Mouse (Mus musculus): ENCODE data around the gene Cdh15. TPM values are rescaled to one million over a fixed set of nuclear protein-coding genes. Genes with fewer than 3 reads are reported as not detected.
A peak's percentile ranks its signal among the peaks of the same experiment; 100 is the strongest.

Gene Cdh15
- 0.47 and 0.59 TPM in 2 replicates for polyA plus RNA-seq (2014; fragmentation: Nextera tagmentation; extraction: Ambion mirVana)

DNA sequence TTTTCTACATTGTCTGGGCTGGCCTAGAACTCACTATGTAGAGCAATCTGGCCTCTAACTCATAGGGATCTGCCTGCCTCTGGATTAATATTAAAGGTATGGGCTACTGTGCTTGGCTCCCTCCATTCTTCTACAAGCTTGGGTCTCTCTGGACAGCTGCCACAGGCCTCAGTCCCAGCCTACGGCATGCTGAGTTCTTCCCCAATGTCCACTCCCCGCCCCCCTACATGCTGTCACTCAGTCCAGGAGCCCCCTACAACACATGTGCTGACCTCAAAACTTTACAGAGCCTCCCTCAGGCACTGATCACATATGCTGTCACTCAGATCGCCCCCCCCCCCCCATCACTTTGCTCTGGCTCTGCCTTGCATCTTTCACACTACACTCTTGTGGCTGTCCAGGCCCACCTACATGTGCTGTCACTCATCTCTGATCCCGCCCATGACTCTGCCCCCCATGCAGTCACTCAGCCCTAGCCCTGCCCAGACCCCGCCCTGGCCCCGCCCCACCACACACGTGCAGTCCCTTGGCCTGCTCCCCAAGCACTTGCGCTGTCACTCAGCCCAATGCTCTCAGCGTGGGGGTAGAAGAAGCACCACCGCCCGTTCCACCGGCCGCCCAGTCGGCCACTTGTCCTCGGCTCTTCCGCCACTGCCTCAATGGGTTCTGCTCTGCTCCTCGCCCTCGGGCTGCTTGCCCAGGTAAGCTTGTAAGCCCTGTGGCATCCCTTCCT is at the start of gene Cdh15:
TSS of gene Cdh15 (plus strand) at position 138 of the 733 bp plus-strand sequence.
- ATAC-seq (ENCODE audit: low FRiP score): peak; percentile 87
- H3K4me3 ChIP-seq (ENCODE audit: low read depth, low read length): no peak within 1 kb of the TSS
- WGBS: 20% methylated on average over 17 of the region's 18 CpGs
- peak; percentile 90 for DNase-seq (ENCODE audit: low spot score, missing footprints)
- H3K36me3 ChIP-seq (ENCODE audit: control insufficient read depth, insufficient read depth, low read length): no peaks in the 10 kb centered on the region
- no peak within 1 kb of the TSS for H3K27ac ChIP-seq (ENCODE audit: low read depth, low read length)
- peak within 1 kb of the TSS; percentile 5; the same call in 1 of the 2 replicates for H3K4me2 ChIP-seq
- no peaks in the 10 kb centered on the region for H3K9me3 ChIP-seq (ENCODE audit: control insufficient read depth, low read length)
- H3K27me3 ChIP-seq (ENCODE audit: control insufficient read depth, insufficient read depth, low read length): no peaks in the 10 kb centered on the region
- peaks cover under 1% of the 10 kb centered on the region for H3K4me1 ChIP-seq (ENCODE audit: control insufficient read depth, insufficient read depth, low read length)
- H3K9ac ChIP-seq (ENCODE audit: low read length): no peak within 1 kb of the TSS

- no peaks in the 10 kb centered on the region for H3K9me3 ChIP-seq (ENCODE audit: control insufficient read depth, low read length)
- no peaks in the 10 kb centered on the region for H3K27me3 ChIP-seq (ENCODE audit: control insufficient read depth, insufficient read depth, low read length)
- peak overlapping the region; percentile 81 for H3K27ac ChIP-seq (ENCODE audit: low read depth, low read length)
- 10% methylated on average over 15 of the region's 15 CpGs for WGBS
- ATAC-seq (ENCODE audit: low FRiP score) (peak; percentile 84), DNase-seq (ENCODE audit: low spot score, missing footprints) (peak; percentile 84)
- peak overlapping the region; percentile 2; the same call in 1 of the 2 replicates for H3K9ac ChIP-seq (ENCODE audit: low read length)
- H3K4me2 ChIP-seq: no peak overlapping the region; the same call in 1 of the 2 replicates
- no peak overlapping the region for H3K4me3 ChIP-seq (ENCODE audit: low read depth, low read length)
- H3K36me3 ChIP-seq (ENCODE audit: control insufficient read depth, insufficient read depth, low read length): no peaks in the 10 kb centered on the region
- peaks cover 26% of the 10 kb centered on the region for H3K4me1 ChIP-seq (ENCODE audit: control insufficient read depth, insufficient read depth, low read length)
Measured at GRCm38 (mm10) chr8:122803906-122804761, 43.6 kb upstream of the Cdh15 start.

DNA sequence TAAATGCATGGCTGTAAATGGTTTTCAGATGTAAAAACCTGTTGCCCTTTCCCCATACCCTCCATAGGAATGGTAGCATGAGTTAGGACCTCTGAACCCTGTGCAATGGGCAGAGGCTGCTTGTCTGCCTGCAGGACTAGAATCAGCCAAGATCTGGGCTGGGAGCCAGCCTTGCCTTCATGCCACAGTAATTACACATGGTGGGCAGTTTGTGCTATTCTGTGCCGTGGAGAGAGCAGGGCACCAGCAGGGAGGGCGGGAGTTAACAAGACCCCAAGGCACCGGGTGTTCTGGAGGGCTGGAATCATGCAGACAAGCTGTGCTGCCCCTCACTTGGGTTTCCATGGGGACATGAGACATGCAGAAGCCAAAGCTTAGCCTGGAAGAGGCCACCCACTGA is 42.4 kb upstream of the Cdh15 start:
- H3K4me1 ChIP-seq (ENCODE audit: control insufficient read depth, insufficient read depth, low read length): peaks cover 26% of the 10 kb centered on the region
- H3K4me3 ChIP-seq (ENCODE audit: low read depth, low read length): no peak overlapping the region
- DNase-seq (ENCODE audit: low spot score, missing footprints) (no peak), ATAC-seq (ENCODE audit: low FRiP score) (no peak)
- H3K4me2 ChIP-seq: no peak overlapping the region
- H3K9ac ChIP-seq (ENCODE audit: low read length): no peak overlapping the region
- no peaks in the 10 kb centered on the region for H3K27me3 ChIP-seq (ENCODE audit: control insufficient read depth, insufficient read depth, low read length)
- WGBS: 44% methylated on average over 3 of the region's 3 CpGs
- no peak overlapping the region for H3K27ac ChIP-seq (ENCODE audit: low read depth, low read length)
- H3K9me3 ChIP-seq (ENCODE audit: control insufficient read depth, low read length): no peaks in the 10 kb centered on the region
- H3K36me3 ChIP-seq (ENCODE audit: control insufficient read depth, insufficient read depth, low read length): no peaks in the 10 kb centered on the region

- no peaks in the 10 kb centered on the region for H3K36me3 ChIP-seq (ENCODE audit: control insufficient read depth, insufficient read depth, low read length)
- H3K9me3 ChIP-seq (ENCODE audit: control insufficient read depth, low read length): no peaks in the 10 kb centered on the region
- DNase-seq (ENCODE audit: low spot score, missing footprints) (peak; percentile 49), ATAC-seq (ENCODE audit: low FRiP score) (no peak)
- H3K4me2 ChIP-seq: no peak overlapping the region
- H3K4me1 ChIP-seq (ENCODE audit: control insufficient read depth, insufficient read depth, low read length): peaks cover 26% of the 10 kb centered on the region
- no peaks in the 10 kb centered on the region for H3K27me3 ChIP-seq (ENCODE audit: control insufficient read depth, insufficient read depth, low read length)
- 74% methylated on average over 7 of the region's 7 CpGs for WGBS
- 0 out of 2 replicates have a peak overlapping the region, but pooled peaks have one; percentile 10 for H3K9ac ChIP-seq (ENCODE audit: low read length)
- no peak overlapping the region for H3K4me3 ChIP-seq (ENCODE audit: low read depth, low read length)
- peak overlapping the region; percentile 36; the same call in 1 of the 2 replicates for H3K27ac ChIP-seq (ENCODE audit: low read depth, low read length)
Measured at GRCm38 (mm10) chr8:122806956-122807538, 40.7 kb upstream of the Cdh15 start.

- peaks cover 24% of the 10 kb centered on the region for H3K4me1 ChIP-seq (ENCODE audit: control insufficient read depth, insufficient read depth, low read length)
- 95% methylated on average over 4 of the region's 4 CpGs for WGBS
- H3K9me3 ChIP-seq (ENCODE audit: control insufficient read depth, low read length): no peaks in the 10 kb centered on the region
- H3K27ac ChIP-seq (ENCODE audit: low read depth, low read length): no peak overlapping the region
- H3K4me2 ChIP-seq: no peak overlapping the region
- no peak for ATAC-seq (ENCODE audit: low FRiP score)
- no peak overlapping the region for H3K4me3 ChIP-seq (ENCODE audit: low read depth, low read length)
- peak; percentile 21 for DNase-seq (ENCODE audit: low spot score, missing footprints)
- H3K36me3 ChIP-seq (ENCODE audit: control insufficient read depth, insufficient read depth, low read length): no peaks in the 10 kb centered on the region; the same call in 1 of the 2 replicates
- H3K9ac ChIP-seq (ENCODE audit: low read length): no peak overlapping the region
- H3K27me3 ChIP-seq (ENCODE audit: control insufficient read depth, insufficient read depth, low read length): no peaks in the 10 kb centered on the region
Measured at GRCm38 (mm10) chr8:122807907-122808306, 39.9 kb upstream of the Cdh15 start.

DNA sequence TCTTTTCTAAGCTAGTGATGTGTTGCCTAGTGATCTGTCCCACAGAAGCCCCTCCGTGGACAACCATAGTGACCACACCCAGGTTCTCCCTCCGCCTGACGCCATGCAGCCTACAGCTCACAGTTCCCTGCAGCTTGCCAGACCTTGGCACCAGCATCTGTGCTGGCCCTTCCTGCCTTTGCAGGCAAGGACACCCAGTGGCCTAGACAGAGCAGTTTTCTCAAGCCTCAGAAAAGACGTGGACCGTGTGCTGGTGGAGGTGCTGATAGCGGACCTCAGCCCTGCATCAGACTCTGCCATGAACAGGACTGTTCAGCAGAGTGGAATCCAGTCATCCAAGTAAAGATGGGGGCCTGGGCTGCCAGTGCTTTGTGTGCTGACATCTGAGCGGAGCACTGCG is 37.4 kb upstream of the Cdh15 start:
- Histone ChIP-seq H3K36me3 (ENCODE audit: control insufficient read depth, insufficient read depth, low read length) (no peaks in the 10 kb centered on the region; the same call in 1 of the 2 replicates), H3K4me3 (ENCODE audit: low read depth, low read length) (no peak overlapping the region), H3K4me2 (no peak overlapping the region), H3K9ac (ENCODE audit: low read length) (no peak overlapping the region), H3K4me1 (ENCODE audit: control insufficient read depth, insufficient read depth, low read length) (peaks cover 9% of the 10 kb centered on the region), H3K27me3 (ENCODE audit: control insufficient read depth, insufficient read depth, low read length) (no peaks in the 10 kb centered on the region), H3K9me3 (ENCODE audit: control insufficient read depth, low read length) (no peaks in the 10 kb centered on the region), H3K27ac (ENCODE audit: low read depth, low read length) (no peak overlapping the region)
- ATAC-seq (ENCODE audit: low FRiP score) (no peak), DNase-seq (ENCODE audit: low spot score, missing footprints) (no peak)
- WGBS: 86% methylated on average over 8 of the region's 8 CpGs

GRCm38 (mm10) chr8:122811870-122812494 is 35.8 kb upstream of the Cdh15 start:
- ATAC-seq (ENCODE audit: low FRiP score): no peak

GRCm38 (mm10) chr8:122812610-122813250 is 35.0 kb upstream of the Cdh15 start:
- 78% methylated on average over 14 of the region's 14 CpGs for WGBS
- Histone ChIP-seq H3K27me3 (ENCODE audit: control insufficient read depth, insufficient read depth, low read length) (no peaks in the 10 kb centered on the region), H3K9me3 (ENCODE audit: control insufficient read depth, low read length) (no peaks in the 10 kb centered on the region), H3K9ac (ENCODE audit: low read length) (no peak overlapping the region), H3K4me2 (no peak overlapping the region), H3K4me3 (ENCODE audit: low read depth, low read length) (no peak overlapping the region), H3K36me3 (ENCODE audit: control insufficient read depth, insufficient read depth, low read length) (no peaks in the 10 kb centered on the region; the same call in 1 of the 2 replicates), H3K4me1 (ENCODE audit: control insufficient read depth, insufficient read depth, low read length) (peaks cover 5% of the 10 kb centered on the region), H3K27ac (ENCODE audit: low read depth, low read length) (no peak overlapping the region)
- peak; percentile 73 for DNase-seq (ENCODE audit: low spot score, missing footprints)
- no peak for ATAC-seq (ENCODE audit: low FRiP score)

More at GRCm38 (mm10) chr8:122811870-122812494, 35.8 kb upstream of the Cdh15 start:
- Histone ChIP-seq H3K9ac (ENCODE audit: low read length) (no peak overlapping the region), H3K36me3 (ENCODE audit: control insufficient read depth, insufficient read depth, low read length) (no peaks in the 10 kb centered on the region; the same call in 1 of the 2 replicates), H3K9me3 (ENCODE audit: control insufficient read depth, low read length) (no peaks in the 10 kb centered on the region), H3K4me1 (ENCODE audit: control insufficient read depth, insufficient read depth, low read length) (peaks cover 2% of the 10 kb centered on the region; the same call in 1 of the 2 replicates), H3K27ac (ENCODE audit: low read depth, low read length) (no peak overlapping the region), H3K4me3 (ENCODE audit: low read depth, low read length) (no peak overlapping the region), H3K27me3 (ENCODE audit: control insufficient read depth, insufficient read depth, low read length) (no peaks in the 10 kb centered on the region), H3K4me2 (no peak overlapping the region)
- DNase-seq (ENCODE audit: low spot score, missing footprints): no peak
- WGBS: 92% methylated on average over 16 of the region's 16 CpGs
